Mouse (Mus musculus) hindbrain, embryonic 16.5 days (tissue): ENCODE data around the gene Adcyap1. TPM values are rescaled to one million over a fixed set of nuclear protein-coding genes. Genes with fewer than 3 reads are reported as not detected.

Source experiments
- ATAC-seq: fragments of 200-750 bp; cut with Nextera tagmentation; 2 replicates; pipeline ENCODE4 v1.8.0; 2017; ENCODE audit warnings: moderate TSS enrichment, moderate library complexity
- H3K27ac ChIP-seq: fragments of 300-500 bp; sonication (generic); 2 replicates; pipeline ENCODE4 v1.5.1; 2014; ENCODE audit warnings: low read depth, mild to moderate bottlenecking, control low read depth, low read length, moderate library complexity
- H3K27me3 ChIP-seq: fragments of 300-500 bp; sonication (generic); replicated peaks from 2 replicates; pipeline ENCODE4 v1.6.1; 2014; ENCODE audit warnings: low read length; ENCODE audit not compliant: control insufficient read depth, insufficient read depth
- H3K36me3 ChIP-seq: fragments of 300-500 bp; sonication (generic); 2 replicates; pipeline ENCODE4 v1.6.1; 2014; ENCODE audit warnings: mild to moderate bottlenecking, low read length, moderate library complexity, mixed read lengths; ENCODE audit not compliant: control insufficient read depth, insufficient read depth
- H3K4me1 ChIP-seq: fragments of 300-500 bp; sonication (generic); 2 replicates; pipeline ENCODE4 v1.6.1; 2014; ENCODE audit warnings: low read depth, low read length; ENCODE audit not compliant: control insufficient read depth, insufficient read depth
- H3K4me2 ChIP-seq: fragments of 300-500 bp; sonication (generic); 2 replicates; pipeline ENCODE4 v1.6.1; 2014; ENCODE audit warnings: mild to moderate bottlenecking, low read length, control low read depth, moderate library complexity
- H3K4me3 ChIP-seq: fragments of 300-500 bp; sonication (generic); 2 replicates; pipeline ENCODE4 v1.5.1; 2014; ENCODE audit warnings: mild to moderate bottlenecking, low read length, control low read depth, moderate library complexity
- H3K9ac ChIP-seq: fragments of 300-500 bp; sonication (generic); 2 replicates; pipeline ENCODE4 v1.6.1; 2014; ENCODE audit warnings: low read depth, mild to moderate bottlenecking, control low read depth, low read length, moderate library complexity
- H3K9me3 ChIP-seq: fragments of 300-500 bp; sonication (generic); 2 replicates; pipeline ENCODE4 v1.6.1; 2014; ENCODE audit warnings: mild to moderate bottlenecking, low read length, moderate library complexity; ENCODE audit not compliant: control insufficient read depth
- WGBS: fragments of 180-500 bp; shearing (Covaris S2); extraction: QIAGEN DNeasy Blood & Tissue Kit; methylation state at CpG from one replicate; pipeline ENCODE4 v1.1.7; 2014; 5-methylcytosine and 5-hydroxymethylcytosine counted together
- polyA plus RNA-seq: library from polyadenylated mRNA; unstranded; fragments of >200 nt; fragmentation: Nextera tagmentation; extraction: Ambion mirVana; gene quantifications from 2 replicates; pipeline ENCODE4 v1.2.1, GENCODE M21; 2015

Gene Adcyap1
- polyA plus RNA-seq, 1 experiment from 2014 or later: 28.8 TPM

GRCm38 (mm10) chr17:93201265-93201925, 2.6 kb downstream of the Adcyap1 start:
- Histone ChIP-seq H3K36me3 (no peaks in the 10 kb centered on the region), H3K4me1 (peaks cover 12% of the 10 kb centered on the region), H3K4me2 (peak overlapping the region; percentile 70), H3K4me3 (peak overlapping the region; percentile 52), H3K27me3 (peaks cover 16% of the 10 kb centered on the region), H3K27ac (peak overlapping the region; percentile 83), H3K9me3 (no peaks in the 10 kb centered on the region), H3K9ac (peak overlapping the region; percentile 67)
- ATAC-seq: peak; percentile 2; the same call in 1 of the 2 replicates
- under 1% methylated on average over 16 of the region's 16 CpGs for WGBS

GRCm38 (mm10) chr17:93202165-93203075, 3.6 kb downstream of the Adcyap1 start:
- H3K4me3 ChIP-seq: peak overlapping the region; percentile 52
- 1% methylated on average over 44 of the region's 44 CpGs for WGBS
- H3K27me3 ChIP-seq: peaks cover 16% of the 10 kb centered on the region
- peak overlapping the region; percentile 70 for H3K4me2 ChIP-seq
- peak; percentile 44 for ATAC-seq
- peak overlapping the region; percentile 83 for H3K27ac ChIP-seq
- no peaks in the 10 kb centered on the region for H3K36me3 ChIP-seq
- H3K9ac ChIP-seq: peak overlapping the region; percentile 67
- peaks cover 12% of the 10 kb centered on the region for H3K4me1 ChIP-seq
- H3K9me3 ChIP-seq: no peaks in the 10 kb centered on the region

GRCm38 (mm10) chr17:93203076-93204031, 4.5 kb downstream of the Adcyap1 start:
- peak; percentile 35 for ATAC-seq
- peaks cover 12% of the 10 kb centered on the region for H3K27me3 ChIP-seq
- H3K9ac ChIP-seq: peak overlapping the region; percentile 42
- peak overlapping the region; percentile 70 for H3K4me2 ChIP-seq
- H3K4me1 ChIP-seq: peaks cover 12% of the 10 kb centered on the region
- H3K27ac ChIP-seq: peak overlapping the region; percentile 81
- no peaks in the 10 kb centered on the region for H3K36me3 ChIP-seq
- under 1% methylated on average over 34 of the region's 34 CpGs for WGBS
- H3K9me3 ChIP-seq: no peaks in the 10 kb centered on the region
- peak overlapping the region; percentile 52 for H3K4me3 ChIP-seq

GRCm38 (mm10) chr17:93217785-93218184, 19.0 kb downstream of the Adcyap1 start:
- H3K4me3 ChIP-seq: no peak overlapping the region
- no peaks in the 10 kb centered on the region for H3K4me1 ChIP-seq
- no peaks in the 10 kb centered on the region for H3K9me3 ChIP-seq
- H3K27ac ChIP-seq: no peak overlapping the region
- ATAC-seq: no peak
- H3K36me3 ChIP-seq: no peaks in the 10 kb centered on the region
- no peak overlapping the region for H3K9ac ChIP-seq
- WGBS: 93% methylated on average over 6 of the region's 6 CpGs
- no peaks in the 10 kb centered on the region for H3K27me3 ChIP-seq
- H3K4me2 ChIP-seq: no peak overlapping the region

GRCm38 (mm10) chr17:93218640-93219039, 19.8 kb downstream of the Adcyap1 start:
- ATAC-seq: no peak
- Histone ChIP-seq H3K36me3 (no peaks in the 10 kb centered on the region), H3K27ac (no peak overlapping the region), H3K4me2 (no peak overlapping the region), H3K4me1 (no peaks in the 10 kb centered on the region), H3K9me3 (no peaks in the 10 kb centered on the region), H3K27me3 (no peaks in the 10 kb centered on the region), H3K4me3 (no peak overlapping the region), H3K9ac (no peak overlapping the region)
- WGBS: 81% methylated on average over 2 of the region's 2 CpGs

GRCm38 (mm10) chr17:93237355-93237754, 38.5 kb downstream of the Adcyap1 start:
- Histone ChIP-seq H3K27ac (no peak overlapping the region), H3K9ac (no peak overlapping the region), H3K4me2 (no peak overlapping the region), H3K9me3 (no peaks in the 10 kb centered on the region), H3K4me3 (no peak overlapping the region), H3K4me1 (no peaks in the 10 kb centered on the region), H3K36me3 (no peaks in the 10 kb centered on the region), H3K27me3 (no peaks in the 10 kb centered on the region)
- no peak for ATAC-seq
